Comparison of ENCODE assay signal across 8 mouse cellular contexts in genomic region chr6:116673471-116674282, GRCm38 (mm10). TPM values are rescaled to one million over a fixed set of nuclear protein-coding genes. Genes with fewer than 3 reads are reported as not detected.
DNase-seq lines count a peak whose midpoint lies in the region; ATAC-seq lines count a peak whose summit lies in the region.

Gene Rassf4 (minus strand): TSS chr6:116673952.

- peak; percentile 90 for ATAC-seq in forebrain, embryonic 13.5 days
- ATAC-seq in heart, embryonic 16.5 days (replicated peaks; ENCODE audit: extremely low read depth, insufficient read depth, low FRiP score), result peak; percentile 87
- peak; percentile 92 for ATAC-seq in liver, embryonic 13.5 days (ENCODE audit: low read depth)

- H3K9ac ChIP-seq in forebrain, embryonic 13.5 days, result peak within 1 kb of the TSS; percentile 69
- H3K9ac ChIP-seq in heart, embryonic 16.5 days (ENCODE audit: low read length), result peak within 1 kb of the TSS; percentile 50
- peak within 1 kb of the TSS; percentile 43 for H3K9ac ChIP-seq in liver, embryonic 13.5 days

- no peaks in the 10 kb centered on the region for H3K9me3 ChIP-seq in forebrain, embryonic 13.5 days (replicated peaks)
- no peaks in the 10 kb centered on the region for H3K9me3 ChIP-seq in heart, embryonic 16.5 days (replicated peaks; ENCODE audit: control insufficient read depth, low read length)
- H3K9me3 ChIP-seq in liver, embryonic 13.5 days (replicated peaks), result no peaks in the 10 kb centered on the region

- peak within 1 kb of the TSS; percentile 53 for H3K4me3 ChIP-seq in forebrain, embryonic 13.5 days
- peak within 1 kb of the TSS; percentile 51 for H3K4me3 ChIP-seq in heart, embryonic 16.5 days (ENCODE audit: low read length)
- H3K4me3 ChIP-seq in liver, embryonic 13.5 days (replicated peaks), result peak within 1 kb of the TSS; percentile 57

- peak within 1 kb of the TSS; percentile 33; the same call in 1 of the 2 replicates for H3K27ac ChIP-seq in forebrain, embryonic 13.5 days
- H3K27ac ChIP-seq in heart, embryonic 16.5 days (ENCODE audit: low read length), result peak within 1 kb of the TSS; percentile 47
- peak within 1 kb of the TSS; percentile 55 for H3K27ac ChIP-seq in liver, embryonic 13.5 days

- DNase-seq in CD4-positive helper T cell, adult 2 months (ENCODE audit: low read depth, low spot score), result peak; percentile 45
- DNase-seq in c-Kit-positive CD71-positive TER-119-positive erythroid progenitor cells, embryonic 14.5 days (ENCODE audit: low spot score), result peak; percentile 56
- peak; percentile 78 to 82 for DNase-seq in kidney, postnatal 25 days
- peak; percentile 69 for DNase-seq in liver, embryonic 13.5 days
- DNase-seq in naive thymus-derived CD4-positive, alpha-beta T cell, adult 2 months (ENCODE audit: low read depth), result peak; percentile 37
- DNase-seq in splenic B cell, adult 2 months (ENCODE audit: low read depth, low spot score), result peak; percentile 90

- H3K4me1 ChIP-seq in forebrain, embryonic 13.5 days, result peaks cover 47% of the 10 kb centered on the region
- peaks cover 28% of the 10 kb centered on the region for H3K4me1 ChIP-seq in heart, embryonic 16.5 days (ENCODE audit: control insufficient read depth, insufficient read depth, low read length)
- peaks cover 35% of the 10 kb centered on the region for H3K4me1 ChIP-seq in liver, embryonic 13.5 days (replicated peaks)

- peaks cover 6% of the 10 kb centered on the region; the same call in 1 of the 2 replicates for H3K27me3 ChIP-seq in forebrain, embryonic 13.5 days
- no peaks in the 10 kb centered on the region for H3K27me3 ChIP-seq in heart, embryonic 16.5 days (ENCODE audit: control insufficient read depth, insufficient read depth, low read length)
- peaks cover 13% of the 10 kb centered on the region; the same call in 1 of the 2 replicates for H3K27me3 ChIP-seq in liver, embryonic 13.5 days
- H3K27me3 ChIP-seq in splenic B cell, adult 2 months (ENCODE audit: control insufficient read depth, insufficient read depth, low read length, poor library complexity, severe bottlenecking), result no peaks in the 10 kb centered on the region

- H3K36me3 ChIP-seq in forebrain, embryonic 13.5 days (ENCODE audit: poor library complexity, severe bottlenecking), result no peaks in the 10 kb centered on the region
- no peaks in the 10 kb centered on the region for H3K36me3 ChIP-seq in heart, embryonic 16.5 days (ENCODE audit: control insufficient read depth, insufficient read depth)
- no peaks in the 10 kb centered on the region for H3K36me3 ChIP-seq in liver, embryonic 13.5 days
- no peaks in the 10 kb centered on the region for H3K36me3 ChIP-seq in splenic B cell, adult 2 months (ENCODE audit: control insufficient read depth, insufficient read depth, low read length, poor library complexity, severe bottlenecking)

- H3K4me2 ChIP-seq in forebrain, embryonic 13.5 days, result peak within 1 kb of the TSS; percentile 83
- peak within 1 kb of the TSS; percentile 72 for H3K4me2 ChIP-seq in heart, embryonic 16.5 days (ENCODE audit: low read depth, low read length)
- peak within 1 kb of the TSS; percentile 81 for H3K4me2 ChIP-seq in liver, embryonic 13.5 days

- WGBS in forebrain, embryonic 13.5 days, result under 1% methylated on average over 44 of the region's 44 CpGs
- under 1% methylated on average over 44 of the region's 44 CpGs for WGBS in heart, embryonic 16.5 days
- under 1% methylated on average over 44 of the region's 44 CpGs for WGBS in liver, embryonic 13.5 days (ENCODE audit: insufficient replicate concordance)

RNA-seq across cellular contexts. Expression of gene Rassf4, which starts in this region (rescaled TPM):
- polyA plus RNA-seq in forebrain, embryonic 13.5 days (2015; fragmentation: Nextera tagmentation; extraction: Ambion mirVana), result 12.8 and 17.4 TPM in 2 replicates
- 6.2 and 6.5 TPM in 2 replicates for polyA plus RNA-seq in heart, embryonic 16.5 days (2015; fragmentation: Nextera tagmentation; extraction: Ambion mirVana)
- polyA plus RNA-seq in liver, embryonic 13.5 days (2015; fragmentation: Nextera tagmentation; extraction: Ambion mirVana), result 5.6 and 5.9 TPM in 2 replicates

Comparison
In these comparisons a context has a peak if more than half of its experiments do, and no peak if none do; other contexts are left out.
1. Peak in every context shown above with its lines: DNase-seq, ATAC-seq, H3K4me3 ChIP-seq and H3K27ac ChIP-seq.
2. DNase-seq: peak in every context shown above with its lines; median percentile 90 in splenic B cell, adult 2 months; 80 in kidney, postnatal 25 days; 69 in liver, embryonic 13.5 days; 56 in c-Kit-positive CD71-positive TER-119-positive erythroid progenitor cells, embryonic 14.5 days; 45 in CD4-positive helper T cell, adult 2 months; 37 in naive thymus-derived CD4-positive, alpha-beta T cell, adult 2 months.